Mouse (Mus musculus) liver, adult 2 months (tissue): ENCODE measurements at regions not wholly inside any gene's neighbourhood (a gene's known extent, or its start where the extent isn't known, plus 50 kb on each side); places are given as distances from the start of the nearest gene placed in this dataset.

Experiments
- DNase-seq: peaks from one replicate; pipeline ENCODE4 v3.0.0-alpha.2; 2011; ENCODE audit warnings: low read depth, low spot score; ENCODE audit errors: extremely low read depth
- H3K27ac ChIP-seq: fragments of 200-500 bp; replicated peaks from 2 replicates; pipeline ENCODE4 v1.5.1; 2012; ENCODE audit warnings: low read depth, mild to moderate bottlenecking, control low read depth, inconsistent platforms, low read length; ENCODE audit not compliant: insufficient read depth
- H3K27me3 ChIP-seq: fragments of 200-500 bp; 2 replicates; pipeline ENCODE4 v1.6.1; 2012; ENCODE audit warnings: mild to moderate bottlenecking, moderate library complexity, low read length, inconsistent platforms; ENCODE audit not compliant: control insufficient read depth, insufficient read depth
- H3K36me3 ChIP-seq: fragments of 200-500 bp; 2 replicates; pipeline ENCODE4 v1.6.1; 2012; ENCODE audit warnings: low read length, inconsistent platforms; ENCODE audit not compliant: control insufficient read depth, insufficient read depth
- H3K4me1 ChIP-seq: fragments of 200-500 bp; 2 replicates; pipeline ENCODE4 v1.6.1; 2011; ENCODE audit warnings: low read length; ENCODE audit not compliant: control insufficient read depth, insufficient read depth
- H3K4me3 ChIP-seq: fragments of 200-500 bp; 2 replicates; pipeline ENCODE4 v1.5.1; 2011; ENCODE audit warnings: low read depth, mild to moderate bottlenecking, control low read depth, low read length, moderate library complexity; ENCODE audit not compliant: insufficient read depth
- H3K79me2 ChIP-seq: fragments of 200-500 bp; 2 replicates; pipeline ENCODE4 v1.6.1; 2012; ENCODE audit warnings: inconsistent platforms, mild to moderate bottlenecking, low read length, moderate library complexity; ENCODE audit not compliant: control insufficient read depth, insufficient read depth
- H3K9ac ChIP-seq: fragments of 200-500 bp; 2 replicates; pipeline ENCODE4 v1.6.1; 2012; ENCODE audit warnings: low read depth, mild to moderate bottlenecking, control low read depth, inconsistent platforms, low read length
- CTCF ChIP-seq: fragments of 200-500 bp; IDR thresholded peaks from 2 replicates; pipeline ENCODE4 v1.5.1; 2011; ENCODE audit warnings: low read depth, low read length, control low read depth
- POLR2A ChIP-seq: fragments of 200-500 bp; IDR thresholded peaks from 2 replicates; pipeline ENCODE4 v1.6.1; 2011; ENCODE audit warnings: low read length, control low read depth; ENCODE audit not compliant: insufficient read depth; ENCODE audit errors: extremely low read depth
- WGBS: fragments of 180-500 bp; shearing (Covaris S2); methylation state at CpG from one replicate; pipeline ENCODE4 v1.1.7; 2018; 5-methylcytosine and 5-hydroxymethylcytosine counted together

- H3K27me3 ChIP-seq: 0 out of 2 replicates have a peak, but pooled peaks cover 9% of the 10 kb centered on the region
- no peak overlapping the region for H3K9ac ChIP-seq
Observed at GRCm38 (mm10) chrX:140277978-140278729, 63.9 kb upstream of the Frmpd3 start.

GRCm38 (mm10) chrX:140279266-140279665 lies 62.8 kb upstream of the Frmpd3 start:
- Histone ChIP-seq H3K27ac (no peak overlapping the region), H3K9ac (no peak overlapping the region), H3K4me3 (no peak overlapping the region), H3K4me1 (no peaks in the 10 kb centered on the region), H3K79me2 (no peaks in the 10 kb centered on the region), H3K36me3 (no peaks in the 10 kb centered on the region), H3K27me3 (0 out of 2 replicates have a peak, but pooled peaks cover 9% of the 10 kb centered on the region)
- WGBS: 3% methylated on average over 5 of the region's 6 CpGs
- TF ChIP-seq CTCF (no peak), POLR2A (no peak)
- DNase-seq: no peak

More at GRCm38 (mm10) chrX:140277978-140278729, 63.9 kb upstream of the Frmpd3 start:
- 2% methylated on average over 48 of the region's 69 CpGs for WGBS
- Histone ChIP-seq H3K79me2 (no peaks in the 10 kb centered on the region), H3K36me3 (no peaks in the 10 kb centered on the region), H3K4me1 (no peaks in the 10 kb centered on the region), H3K4me3 (no peak overlapping the region), H3K27ac (no peak overlapping the region)
- TF ChIP-seq CTCF: no peak
- TF ChIP-seq POLR2A: no peak
- DNase-seq: no peak

- no peak for TF ChIP-seq POLR2A
- no peak for TF ChIP-seq CTCF
- DNase-seq: no peak
- Histone ChIP-seq H3K4me3 (no peak overlapping the region), H3K9ac (no peak overlapping the region), H3K27ac (no peak overlapping the region), H3K79me2 (no peaks in the 10 kb centered on the region), H3K27me3 (0 out of 2 replicates have a peak, but pooled peaks cover 9% of the 10 kb centered on the region), H3K4me1 (no peaks in the 10 kb centered on the region), H3K36me3 (no peaks in the 10 kb centered on the region)
- WGBS: 3% methylated on average over 12 of the region's 12 CpGs
Observed at GRCm38 (mm10) chrX:140280016-140280415, 62.0 kb upstream of the Frmpd3 start.
